Mouse (Mus musculus) lung, embryonic 15.5 days (tissue): Measurements from ENCODE around the gene Tsga10. TPM values are rescaled to one million over a fixed set of nuclear protein-coding genes. Genes with fewer than 3 reads are reported as not detected.
"Not testable (repeated sequence)": the region's sequence is repeated elsewhere in the genome, so short reads cannot be mapped to it uniquely, and the experiment has no call there.

Experiments
- ATAC-seq: fragments of 200-750 bp; cut with Nextera tagmentation; 2 replicates; pipeline ENCODE4 v1.8.0; 2017; ENCODE audit warnings: moderate number of reproducible peaks, borderline replicate concordance; ENCODE audit not compliant: low FRiP score, low TSS enrichment; ENCODE audit errors: extremely low read depth
- H3K27ac ChIP-seq: fragments of 300-500 bp; sonication (generic); 2 replicates; pipeline ENCODE4 v1.5.1; 2015; ENCODE audit warnings: moderate library complexity, mild to moderate bottlenecking, inconsistent platforms
- H3K27me3 ChIP-seq: fragments of 300-500 bp; sonication (generic); 2 replicates; pipeline ENCODE4 v1.6.1; 2015; ENCODE audit warnings: inconsistent platforms
- H3K36me3 ChIP-seq: fragments of 300-500 bp; sonication (generic); 2 replicates; pipeline ENCODE4 v1.6.1; 2015; ENCODE audit warnings: inconsistent platforms
- H3K4me1 ChIP-seq: fragments of 300-500 bp; sonication (generic); 2 replicates; pipeline ENCODE4 v1.6.1; 2015; ENCODE audit warnings: inconsistent platforms
- H3K4me2 ChIP-seq: fragments of 300-500 bp; sonication (generic); 2 replicates; pipeline ENCODE4 v1.6.1; 2015; ENCODE audit warnings: inconsistent platforms, mild to moderate bottlenecking, moderate library complexity
- H3K4me3 ChIP-seq: fragments of 300-500 bp; sonication (generic); 2 replicates; pipeline ENCODE4 v1.5.1; 2015; ENCODE audit warnings: mild to moderate bottlenecking, inconsistent platforms
- H3K9ac ChIP-seq: fragments of 300-500 bp; sonication (generic); 2 replicates; pipeline ENCODE4 v1.6.1; 2015; ENCODE audit warnings: inconsistent platforms
- H3K9me3 ChIP-seq: fragments of 300-500 bp; sonication (generic); 2 replicates; pipeline ENCODE4 v1.6.1; 2016; ENCODE audit warnings: inconsistent platforms
- WGBS: fragments of 180-500 bp; shearing (Covaris S2); methylation state at CpG from one replicate; pipeline ENCODE4 v1.1.7; 2015; 5-methylcytosine and 5-hydroxymethylcytosine counted together
- polyA plus RNA-seq: library from polyadenylated mRNA; unstranded; fragments of >200 nt; fragmentation: Nextera tagmentation; extraction: Ambion mirVana; gene quantifications from 2 replicates; pipeline ENCODE4 v1.2.1, GENCODE M21; 2015

The Tsga10 gene
- polyA plus RNA-seq, 1 experiment from 2014 or later: 7.4 TPM

- WGBS: 69% methylated on average over 14 of the region's 14 CpGs
- no peak overlapping the region for H3K9ac ChIP-seq
- no peak overlapping the region for H3K4me3 ChIP-seq
- H3K4me2 ChIP-seq: no peak overlapping the region
- peaks cover 28% of the 10 kb centered on the region for H3K27me3 ChIP-seq
- peaks cover 8% of the 10 kb centered on the region for H3K4me1 ChIP-seq
- no peak overlapping the region for H3K27ac ChIP-seq
- no peaks in the 10 kb centered on the region for H3K36me3 ChIP-seq
- no peak for ATAC-seq
- no peaks in the 10 kb centered on the region for H3K9me3 ChIP-seq
These were observed 148.6 kb downstream of the Tsga10 start for GRCm38 (mm10) chr1:37717415-37718195.

GRCm38 (mm10) chr1:37712357-37712737, 153.9 kb downstream of the Tsga10 start:
- not testable (repeated sequence) for H3K9me3 ChIP-seq, H3K9ac ChIP-seq, H3K4me3 ChIP-seq, ATAC-seq, H3K36me3 ChIP-seq, H3K4me1 ChIP-seq, H3K4me2 ChIP-seq, H3K27me3 ChIP-seq, H3K27ac ChIP-seq
- 36% methylated on average over 4 of the region's 4 CpGs for WGBS

- Histone ChIP-seq H3K9ac (no peak overlapping the region), H3K9me3 (no peaks in the 10 kb centered on the region), H3K4me2 (no peak overlapping the region), H3K4me1 (no peaks in the 10 kb centered on the region), H3K36me3 (no peaks in the 10 kb centered on the region), H3K27ac (no peak overlapping the region), H3K27me3 (no peaks in the 10 kb centered on the region), H3K4me3 (no peak overlapping the region)
- ATAC-seq: no peak
- 86% methylated on average over 10 of the region's 10 CpGs for WGBS
These were observed 154.5 kb downstream of the Tsga10 start for GRCm38 (mm10) chr1:37711596-37712356.

GRCm38 (mm10) chr1:37711082-37711481, 155.1 kb downstream of the Tsga10 start:
- no peaks in the 10 kb centered on the region for H3K9me3 ChIP-seq
- ATAC-seq: no peak
- H3K36me3 ChIP-seq: no peaks in the 10 kb centered on the region
- no peak overlapping the region for H3K27ac ChIP-seq
- no peaks in the 10 kb centered on the region for H3K4me1 ChIP-seq
- H3K9ac ChIP-seq: no peak overlapping the region
- H3K4me2 ChIP-seq: no peak overlapping the region
- 88% methylated on average over 5 of the region's 5 CpGs for WGBS
- H3K27me3 ChIP-seq: no peaks in the 10 kb centered on the region
- H3K4me3 ChIP-seq: no peak overlapping the region

- no peaks in the 10 kb centered on the region for H3K36me3 ChIP-seq
- H3K27ac ChIP-seq: no peak overlapping the region
- WGBS: 64% methylated on average over 8 of the region's 8 CpGs
These were observed 156.5 kb downstream of the Tsga10 start for GRCm38 (mm10) chr1:37709736-37710135.

GRCm38 (mm10) chr1:37708270-37708955, 157.8 kb downstream of the Tsga10 start:
- Histone ChIP-seq H3K4me3 (no peak overlapping the region), H3K4me2 (no peak overlapping the region), H3K9ac (no peak overlapping the region), H3K27ac (no peak overlapping the region), H3K27me3 (no peaks in the 10 kb centered on the region), H3K36me3 (no peaks in the 10 kb centered on the region), H3K4me1 (no peaks in the 10 kb centered on the region), H3K9me3 (0 out of 2 replicates have a peak, but pooled peaks cover 4% of the 10 kb centered on the region)
- WGBS: 83% methylated on average over 6 of the region's 6 CpGs
- no peak for ATAC-seq

More at GRCm38 (mm10) chr1:37709736-37710135, 156.5 kb downstream of the Tsga10 start:
- no peak overlapping the region for H3K4me3 ChIP-seq
- 0 out of 2 replicates have a peak, but pooled peaks cover 4% of the 10 kb centered on the region for H3K9me3 ChIP-seq
- H3K4me2 ChIP-seq: no peak overlapping the region
- no peak for ATAC-seq
- no peaks in the 10 kb centered on the region for H3K27me3 ChIP-seq
- no peaks in the 10 kb centered on the region for H3K4me1 ChIP-seq
- H3K9ac ChIP-seq: no peak overlapping the region

Other genes with a start within 250 kb of the Tsga10 start
- 9.9 and 12.1 TPM in 2 replicates for gene 2010300C02Rik, start 146.3 kb downstream of the Tsga10 start, polyA plus RNA-seq
- gene Lipt1, start 5.3 kb upstream of the Tsga10 start, polyA plus RNA-seq: 7.8 and 8.3 TPM in 2 replicates
- 23.7 and 28.3 TPM in 2 replicates for gene Mitd1, start 24.0 kb upstream of the Tsga10 start, polyA plus RNA-seq
- 212 and 218 TPM in 2 replicates for gene Mrpl30, start 24.0 kb upstream of the Tsga10 start, polyA plus RNA-seq
- gene Lyg2, start 50.1 kb upstream of the Tsga10 start, polyA plus RNA-seq: not detected in 2 replicates
- gene Lyg1, start 91.3 kb upstream of the Tsga10 start, polyA plus RNA-seq: not detected in 2 replicates
- gene Txndc9, start 131.5 kb upstream of the Tsga10 start, polyA plus RNA-seq: 149 TPM in 2 replicates
- gene Eif5b, start 131.6 kb upstream of the Tsga10 start, polyA plus RNA-seq: 22.0 and 23.7 TPM in 2 replicates